Comparison of ENCODE assay signal across 14 mouse cellular contexts in genomic region chr14:44384233-44384632, GRCm38 (mm10). TPM values are rescaled to one million over a fixed set of nuclear protein-coding genes. Genes with fewer than 3 reads are reported as not detected.
"Had no signal": no experiment of that assay in that cellular context is flagged by ENCODE, and none has a peak within 500 bp of the region (broad histone marks: within the 10 kb centered on the region; RNA-seq: fewer than 3 reads in every experiment).

No protein-coding gene starts in this region.

RNA-seq across cellular contexts. Expression of gene Gm8229, which starts 19.1 kb away (rescaled TPM):
- total RNA-seq: neutrophil, adult 5-6 weeks had no signal
- polyA plus RNA-seq: neural tube, embryonic 12.5 days; neural tube, embryonic 13.5 days; neural tube, embryonic 14.5 days; neural tube, embryonic 15.5 days; small intestine, adult 2 months; spleen, adult 2 months; stomach, embryonic 14.5 days; stomach, embryonic 15.5 days; stomach, embryonic 16.5 days; stomach, postnatal 0 days; thymus, adult 2 months; thymus, postnatal 0 days; urinary bladder, adult 2 months had no signal

RNA-seq across cellular contexts. Expression of gene Gm3371, which starts 26.3 kb away (rescaled TPM):
- total RNA-seq: neutrophil, adult 5-6 weeks had no signal
- polyA plus RNA-seq: neural tube, embryonic 12.5 days; neural tube, embryonic 13.5 days; neural tube, embryonic 14.5 days; neural tube, embryonic 15.5 days; small intestine, adult 2 months; spleen, adult 2 months; stomach, embryonic 14.5 days; stomach, embryonic 15.5 days; stomach, embryonic 16.5 days; stomach, postnatal 0 days; thymus, adult 2 months; thymus, postnatal 0 days; urinary bladder, adult 2 months had no signal

RNA-seq across cellular contexts. Expression of gene Gm5930, which starts 45.8 kb away (rescaled TPM):
- total RNA-seq: neutrophil, adult 5-6 weeks had no signal
- polyA plus RNA-seq: neural tube, embryonic 12.5 days; neural tube, embryonic 13.5 days; neural tube, embryonic 14.5 days; neural tube, embryonic 15.5 days; small intestine, adult 2 months; spleen, adult 2 months; stomach, embryonic 14.5 days; stomach, embryonic 15.5 days; stomach, embryonic 16.5 days; stomach, postnatal 0 days; urinary bladder, adult 2 months had no signal

RNA-seq across cellular contexts. Expression of gene Gm8232, which starts 49.2 kb away (rescaled TPM):
- total RNA-seq: neutrophil, adult 5-6 weeks had no signal
- polyA plus RNA-seq: neural tube, embryonic 12.5 days; neural tube, embryonic 13.5 days; neural tube, embryonic 14.5 days; neural tube, embryonic 15.5 days; small intestine, adult 2 months; spleen, adult 2 months; stomach, embryonic 14.5 days; stomach, embryonic 15.5 days; stomach, embryonic 16.5 days; stomach, postnatal 0 days; thymus, adult 2 months; thymus, postnatal 0 days; urinary bladder, adult 2 months had no signal
